Mouse (Mus musculus) c-Kit-positive CD71-negative TER-119-negative erythroid progenitor cells, embryonic 14.5 days (primary cell): ENCODE results near the gene Eme2.

Experiments used
- DNase-seq: peaks from one replicate; pipeline ENCODE4 v3.0.0-alpha.2; 2013; ENCODE audit warnings: low read depth

Eme2 gene

GRCm38 (mm10) chr17:24874405-24874745 is 20.5 kb downstream of the Eme2 start:
- no peak for DNase-seq

- DNase-seq, result no peak
Observed at GRCm38 (mm10) chr17:24873695-24874404, 21.0 kb downstream of the Eme2 start.

- no peak for DNase-seq
Observed at GRCm38 (mm10) chr17:24867914-24868313, 27.0 kb downstream of the Eme2 start.

GRCm38 (mm10) chr17:24865776-24866175 is 29.1 kb downstream of the Eme2 start, which contains the start of gene Igfals:
TSS of gene Igfals (plus strand) at chr17:24865997.
- no peak for DNase-seq

GRCm38 (mm10) chr17:24861785-24862184 is 33.1 kb downstream of the Eme2 start:
- DNase-seq, result no peak

- DNase-seq, result no peak
Observed at GRCm38 (mm10) chr17:24860076-24860475, 34.8 kb downstream of the Eme2 start.

- no peak for DNase-seq
Observed at GRCm38 (mm10) chr17:24858967-24859366, 35.9 kb downstream of the Eme2 start.

GRCm38 (mm10) chr17:24857831-24858470 is 36.9 kb downstream of the Eme2 start:
- no peak for DNase-seq

GRCm38 (mm10) chr17:24856589-24856988 is 38.3 kb downstream of the Eme2 start:
- DNase-seq, result no peak

- DNase-seq, result no peak
Observed at GRCm38 (mm10) chr17:24855838-24856464, 38.9 kb downstream of the Eme2 start.

- DNase-seq, result no peak
Observed at GRCm38 (mm10) chr17:24851381-24852125, 43.3 kb downstream of the Eme2 start.

GRCm38 (mm10) chr17:24850773-24851127 is 44.1 kb downstream of the Eme2 start:
- DNase-seq, result no peak

- DNase-seq, result peak; percentile 96
Observed at GRCm38 (mm10) chr17:24850065-24850772, 44.7 kb downstream of the Eme2 start, which contains the start of gene Fahd1. TSS of gene Fahd1 (minus strand) at chr17:24850364.

- DNase-seq, result peak; percentile 65
Observed at GRCm38 (mm10) chr17:24849733-24850064, 45.2 kb downstream of the Eme2 start.

GRCm38 (mm10) chr17:24848600-24849031 is 46.3 kb downstream of the Eme2 start:
- DNase-seq, result no peak

GRCm38 (mm10) chr17:24847386-24847785 is 47.5 kb downstream of the Eme2 start:
- DNase-seq, result no peak

- no peak for DNase-seq
Observed at GRCm38 (mm10) chr17:24844525-24844924, 50.4 kb downstream of the Eme2 start.

GRCm38 (mm10) chr17:24842631-24843030 is 52.3 kb downstream of the Eme2 start:
- DNase-seq, result no peak

GRCm38 (mm10) chr17:24841133-24841532 is 53.8 kb downstream of the Eme2 start:
- no peak for DNase-seq

- DNase-seq, result no peak
Observed at GRCm38 (mm10) chr17:24840341-24840740, 54.5 kb downstream of the Eme2 start.

- no peak for DNase-seq
Observed at GRCm38 (mm10) chr17:24839842-24840241, 55.0 kb downstream of the Eme2 start, which contains the start of gene Hagh. TSS of gene Hagh (plus strand) at chr17:24840143.
